Mouse (Mus musculus) c-Kit-positive CD71-positive TER-119-positive erythroid progenitor cells, embryonic 14.5 days (primary cell): Measurements from ENCODE around the gene Fgf6.
A peak's percentile ranks its signal among the peaks of the same experiment; 100 is the strongest.

Experiments used
- DNase-seq: peaks from one replicate; pipeline ENCODE4 v3.0.0-alpha.2; 2013; ENCODE audit warnings: low spot score

The Fgf6 gene

GRCm38 (mm10) chr6:127014906-127015770 lies at the start of gene Fgf6:
Gene Fgf6 (plus strand): TSS chr6:127015586.
- DNase-seq = no peak

- DNase-seq = no peak
Observed at GRCm38 (mm10) chr6:126966241-126967026, 49.0 kb upstream of the Fgf6 start.

- no peak for DNase-seq
Observed at GRCm38 (mm10) chr6:126981539-126982234, 33.7 kb upstream of the Fgf6 start.

- no peak for DNase-seq
Observed at GRCm38 (mm10) chr6:126993676-126994075, 21.7 kb upstream of the Fgf6 start.

GRCm38 (mm10) chr6:126995494-126995893 lies 19.9 kb upstream of the Fgf6 start:
- DNase-seq = no peak

- DNase-seq = no peak
Observed at GRCm38 (mm10) chr6:126996399-126996798, 19.0 kb upstream of the Fgf6 start.

- no peak for DNase-seq
Observed at GRCm38 (mm10) chr6:127005646-127006045, 9.7 kb upstream of the Fgf6 start.

GRCm38 (mm10) chr6:127006551-127006950 lies 8.8 kb upstream of the Fgf6 start:
- DNase-seq = no peak

GRCm38 (mm10) chr6:127010021-127010420 lies 5.4 kb upstream of the Fgf6 start:
- DNase-seq = no peak

- DNase-seq = no peak
Observed at GRCm38 (mm10) chr6:127011947-127012535, 3.3 kb upstream of the Fgf6 start.

- no peak for DNase-seq
Observed at GRCm38 (mm10) chr6:127019254-127019653, 3.9 kb downstream of the Fgf6 start.

- DNase-seq = no peak
Observed at GRCm38 (mm10) chr6:127020431-127020830, 5.0 kb downstream of the Fgf6 start.

- DNase-seq = no peak
Observed at GRCm38 (mm10) chr6:127024836-127025235, 9.4 kb downstream of the Fgf6 start.

GRCm38 (mm10) chr6:127034760-127035159 lies 19.4 kb downstream of the Fgf6 start:
- peak; percentile 9 for DNase-seq

GRCm38 (mm10) chr6:127044909-127045308 lies 29.5 kb downstream of the Fgf6 start:
- DNase-seq = no peak

GRCm38 (mm10) chr6:127050847-127051246 lies 35.5 kb downstream of the Fgf6 start:
- DNase-seq = no peak

- DNase-seq = no peak
Observed at GRCm38 (mm10) chr6:127056990-127057588, 41.7 kb downstream of the Fgf6 start.

GRCm38 (mm10) chr6:127059975-127060374 lies 44.6 kb downstream of the Fgf6 start:
- no peak for DNase-seq

- no peak for DNase-seq
Observed at GRCm38 (mm10) chr6:127063915-127064314, 48.5 kb downstream of the Fgf6 start.

GRCm38 (mm10) chr6:127064815-127065214 lies 49.4 kb downstream of the Fgf6 start:
- DNase-seq = no peak

- DNase-seq = no peak
Observed at GRCm38 (mm10) chr6:127072817-127073216, 57.4 kb downstream of the Fgf6 start, which contains the start of gene Fgf23. Gene Fgf23 (plus strand): TSS chr6:127072902.
